Mouse (Mus musculus) heart, postnatal 25 days (tissue): Measurements from ENCODE around the gene Npc1l1. TPM values are rescaled to one million over a fixed set of nuclear protein-coding genes. Genes with fewer than 3 reads are reported as not detected.
"Not testable (repeated sequence)": the region's sequence is repeated elsewhere in the genome, so short reads cannot be mapped to it uniquely, and the experiment has no call there.

Experiments
- DNase-seq: peaks from one replicate; pipeline ENCODE4 v3.0.0; 2022; ENCODE audit warnings: low spot score
- intact Hi-C: fragments of 180-260 bp; cut with DNase I; formaldehyde crosslinking; loops from one replicate; pipeline ENCODE4 v1.15.1; 2025
- total RNA-seq, 2 experiments: library from RNA; stranded (reverse); gene quantifications; 2 replicates each; pipeline ENCODE4 v1.2.3; 2021

Gene Npc1l1
- not detected for total RNA-seq

GRCm38 (mm10) chr11:6230012-6230411 is at the start of gene Npc1l1:
Npc1l1 (minus strand) TSS chr11:6230143.
- no peak for DNase-seq
- intact Hi-C loops = no loop called here

- intact Hi-C loops = no loop called here
These were observed 46.5 kb upstream of the Npc1l1 start for GRCm38 (mm10) chr11:6276466-6276865.

GRCm38 (mm10) chr11:6275094-6275484 is 45.1 kb upstream of the Npc1l1 start:
- DNase-seq = no peak
- intact Hi-C loops = no loop called here

More at GRCm38 (mm10) chr11:6276466-6276865, 46.5 kb upstream of the Npc1l1 start:
- no peak for DNase-seq

- intact Hi-C loops = no loop called here
These were observed 44.6 kb upstream of the Npc1l1 start, which contains the start of gene Tmed4 for GRCm38 (mm10) chr11:6274387-6275093. Tmed4 (minus strand) TSS chr11:6274870.

GRCm38 (mm10) chr11:6273607-6274006 is 43.7 kb upstream of the Npc1l1 start:
- DNase-seq = no peak
- intact Hi-C loops = no loop called here

More at GRCm38 (mm10) chr11:6274387-6275093, 44.6 kb upstream of the Npc1l1 start, which contains the start of gene Tmed4:
- DNase-seq = peak; percentile 95

GRCm38 (mm10) chr11:6267320-6268254 is 37.6 kb upstream of the Npc1l1 start, which contains the start of gene Ddx56:
Ddx56 (minus strand) TSS chr11:6267772.
- intact Hi-C loops = loop anchor here (2.0 kb wide), 1 partner anchor 67 kb away; the partner anchor contains the start of genes A730071L15Rik and Nudcd3

GRCm38 (mm10) chr11:6266621-6267020 is 36.7 kb upstream of the Npc1l1 start:
- intact Hi-C loops = loop anchor here (2.0 kb wide), 1 partner anchor 66 kb away; the partner anchor contains the start of genes A730071L15Rik and Nudcd3
- no peak for DNase-seq

More at GRCm38 (mm10) chr11:6267320-6268254, 37.6 kb upstream of the Npc1l1 start, which contains the start of gene Ddx56:
- peak; percentile 84 for DNase-seq

- DNase-seq = no peak
- intact Hi-C loops = loop anchor here (1.0 kb wide), 1 partner anchor 265 kb away; no protein-coding TSS in a partner anchor
These were observed 31.6 kb upstream of the Npc1l1 start for GRCm38 (mm10) chr11:6261434-6262082.

- intact Hi-C loops = no loop called here
- no peak for DNase-seq
These were observed 29.5 kb upstream of the Npc1l1 start for GRCm38 (mm10) chr11:6259413-6259812.

- DNase-seq = no peak
- intact Hi-C loops = no loop called here
These were observed 26.6 kb upstream of the Npc1l1 start for GRCm38 (mm10) chr11:6256490-6257072.

GRCm38 (mm10) chr11:6254602-6255001 is 24.7 kb upstream of the Npc1l1 start:
- intact Hi-C loops, DNase-seq: not testable (repeated sequence)

- intact Hi-C loops = no loop called here
- DNase-seq = no peak
These were observed 22.9 kb upstream of the Npc1l1 start for GRCm38 (mm10) chr11:6252824-6253223.

- intact Hi-C loops = no loop called here
- DNase-seq = no peak
These were observed 22.3 kb upstream of the Npc1l1 start for GRCm38 (mm10) chr11:6252248-6252647.

- intact Hi-C loops = no loop called here
- no peak for DNase-seq
These were observed 14.8 kb upstream of the Npc1l1 start for GRCm38 (mm10) chr11:6244707-6245106.

GRCm38 (mm10) chr11:6233025-6233424 is 3.1 kb upstream of the Npc1l1 start:
- DNase-seq = no peak
- intact Hi-C loops = no loop called here

GRCm38 (mm10) chr11:6224541-6225229 is 5.3 kb downstream of the Npc1l1 start:
- DNase-seq = no peak
- intact Hi-C loops = no loop called here

- intact Hi-C loops = no loop called here
- no peak for DNase-seq
These were observed 7.8 kb downstream of the Npc1l1 start for GRCm38 (mm10) chr11:6222187-6222586.

- intact Hi-C loops = no loop called here
- DNase-seq = no peak
These were observed 10.0 kb downstream of the Npc1l1 start for GRCm38 (mm10) chr11:6219967-6220366.
